Comparison of ENCODE assay signal across 12 mouse cellular contexts in genomic region chr1:86480735-86481447, GRCm38 (mm10). TPM values are rescaled to one million over a fixed set of nuclear protein-coding genes. Genes with fewer than 3 reads are reported as not detected.
DNase-seq lines count a peak whose midpoint lies in the region; ATAC-seq and TF ChIP-seq lines count a peak whose summit lies in the region.
"Had no signal": no experiment of that assay in that cellular context is flagged by ENCODE, and none has a peak within 500 bp of the region (broad histone marks: within the 10 kb centered on the region; RNA-seq: fewer than 3 reads in every experiment).

No protein-coding gene starts in this region.

- 41% methylated on average over 8 of the region's 8 CpGs for WGBS in kidney, postnatal 0 days
- 73% methylated on average over 8 of the region's 8 CpGs for WGBS in intestine, embryonic 15.5 days
- WGBS in liver, embryonic 15.5 days (ENCODE audit: insufficient replicate concordance), result 64% methylated on average over 8 of the region's 8 CpGs

- H3K4me3 ChIP-seq in kidney, postnatal 0 days (replicated peaks; ENCODE audit: low read depth, low read length), result no peak overlapping the region
- no peak overlapping the region for H3K4me3 ChIP-seq in intestine, embryonic 15.5 days (replicated peaks)
- no peak overlapping the region for H3K4me3 ChIP-seq in liver, embryonic 15.5 days (replicated peaks)
- H3K4me3 ChIP-seq: erythroblast, embryonic 14.5 days; layer of hippocampus, adult 2 months had no signal

- TF ChIP-seq CTCF in kidney, postnatal 0 days (IDR thresholded peaks at IDR 0.05; ENCODE audit: low read depth), result no peak

- no peak overlapping the region for H3K4me2 ChIP-seq in kidney, postnatal 0 days (ENCODE audit: low read length)
- no peak overlapping the region for H3K4me2 ChIP-seq in intestine, embryonic 15.5 days (replicated peaks)
- H3K4me2 ChIP-seq in liver, embryonic 15.5 days, result peak overlapping the region; percentile 52; the same call in 1 of the 2 replicates
- H3K4me2 ChIP-seq: heart, embryonic 11.5 days had no signal

- H3K27me3 ChIP-seq in kidney, postnatal 0 days (ENCODE audit: insufficient read depth, low read length), result no peaks in the 10 kb centered on the region
- no peaks in the 10 kb centered on the region for H3K27me3 ChIP-seq in intestine, embryonic 15.5 days (replicated peaks)
- no peaks in the 10 kb centered on the region for H3K27me3 ChIP-seq in liver, embryonic 15.5 days

- no peak for DNase-seq in kidney, postnatal 0 days (ENCODE audit: low spot score)
- no peak for DNase-seq in kidney, adult 8-10 months
- peak; percentile 55 for DNase-seq in adipocyte (ENCODE audit: low spot score)
- no peak for DNase-seq in cerebellum, adult 18-20 months
- DNase-seq: cerebellum, postnatal 36 days had no signal

- peak overlapping the region; percentile 72 for H3K27ac ChIP-seq in kidney, postnatal 0 days
- peak overlapping the region; percentile 9 for H3K27ac ChIP-seq in intestine, embryonic 15.5 days
- H3K27ac ChIP-seq in liver, embryonic 15.5 days (replicated peaks), result peak overlapping the region; percentile 95
- H3K27ac ChIP-seq: layer of hippocampus, adult 2 months had no signal

- no peaks in the 10 kb centered on the region for H3K9me3 ChIP-seq in kidney, postnatal 0 days (replicated peaks; ENCODE audit: low read length)
- H3K9me3 ChIP-seq in intestine, embryonic 15.5 days, result no peaks in the 10 kb centered on the region
- no peaks in the 10 kb centered on the region for H3K9me3 ChIP-seq in liver, embryonic 15.5 days (replicated peaks)

- peaks cover 9% of the 10 kb centered on the region; the same call in 1 of the 2 replicates for H3K4me1 ChIP-seq in kidney, postnatal 0 days (replicated peaks; ENCODE audit: insufficient read depth, low read length)
- H3K4me1 ChIP-seq in intestine, embryonic 15.5 days (replicated peaks), result peaks cover 8% of the 10 kb centered on the region; the same call in 1 of the 2 replicates
- H3K4me1 ChIP-seq in liver, embryonic 15.5 days (replicated peaks), result peaks cover 70% of the 10 kb centered on the region

- ATAC-seq in kidney, postnatal 0 days (replicated peaks; ENCODE audit: low FRiP score, low read depth), result no peak
- ATAC-seq in intestine, embryonic 15.5 days, result no peak
- 0 out of 2 replicates have a peak, but pooled peaks have one; percentile 18 for ATAC-seq in liver, embryonic 15.5 days (ENCODE audit: insufficient read depth)
- ATAC-seq in activated CD4-positive, CD25-positive, alpha-beta regulatory T cell, adult 4 months, result no peak
- ATAC-seq: hindbrain, embryonic 16.5 days had no signal

- H3K36me3 ChIP-seq in kidney, postnatal 0 days (ENCODE audit: insufficient read depth, low read length), result no peaks in the 10 kb centered on the region
- no peaks in the 10 kb centered on the region for H3K36me3 ChIP-seq in intestine, embryonic 15.5 days
- H3K36me3 ChIP-seq in liver, embryonic 15.5 days (replicated peaks), result no peaks in the 10 kb centered on the region

- no peak overlapping the region for H3K9ac ChIP-seq in kidney, postnatal 0 days (ENCODE audit: low read depth, low read length)
- H3K9ac ChIP-seq in intestine, embryonic 15.5 days, result no peak overlapping the region
- H3K9ac ChIP-seq in liver, embryonic 15.5 days, result peak overlapping the region; percentile 25; the same call in 1 of the 2 replicates

RNA-seq across cellular contexts. Expression of gene Ptma, which starts 45.6 kb away (rescaled TPM):
- polyA plus RNA-seq in kidney, postnatal 0 days (2015; fragmentation: Nextera tagmentation; extraction: Ambion mirVana), result 2,429 and 2,697 TPM in 2 replicates
- polyA plus RNA-seq in intestine, embryonic 15.5 days (2015; fragmentation: Nextera tagmentation; extraction: Ambion mirVana), result 2,151 and 2,475 TPM in 2 replicates
- polyA plus RNA-seq in liver, embryonic 15.5 days (2015; fragmentation: Nextera tagmentation; extraction: Ambion mirVana), result 634 and 778 TPM in 2 replicates
- 1,000 to 10,000 TPM; 2,967 to 3,416 TPM for polyA plus RNA-seq in activated CD4-positive, CD25-positive, alpha-beta regulatory T cell, adult 4 months (2017; shearing (Covaris generic))

RNA-seq across cellular contexts. Expression of gene Tex44, which starts 54.8 kb away (rescaled TPM):
- polyA plus RNA-seq in kidney, postnatal 0 days (2015; fragmentation: Nextera tagmentation; extraction: Ambion mirVana), result not detected in 2 replicates
- polyA plus RNA-seq in intestine, embryonic 15.5 days (2015; fragmentation: Nextera tagmentation; extraction: Ambion mirVana), result not detected in 2 replicates
- polyA plus RNA-seq in liver, embryonic 15.5 days (2015; fragmentation: Nextera tagmentation; extraction: Ambion mirVana), result not detected in 2 replicates
- polyA plus RNA-seq in activated CD4-positive, CD25-positive, alpha-beta regulatory T cell, adult 4 months (2017; shearing (Covaris generic)), result not detected
- polyA plus RNA-seq: erythroblast, embryonic 14.5 days; heart, embryonic 11.5 days; hindbrain, embryonic 16.5 days had no signal

RNA-seq across cellular contexts. Expression of gene Nmur1, which starts 54.9 kb away (rescaled TPM):
- not detected in 2 replicates for polyA plus RNA-seq in kidney, postnatal 0 days (2015; fragmentation: Nextera tagmentation; extraction: Ambion mirVana)
- polyA plus RNA-seq in intestine, embryonic 15.5 days (2015; fragmentation: Nextera tagmentation; extraction: Ambion mirVana), result 0.27 and 0.36 TPM in 2 replicates
- not detected in 2 replicates for polyA plus RNA-seq in liver, embryonic 15.5 days (2015; fragmentation: Nextera tagmentation; extraction: Ambion mirVana)
- 1 to 10 TPM in 1 of 2 experiments, under 1 TPM in 1; 0.38 to 3.9 TPM for polyA plus RNA-seq in activated CD4-positive, CD25-positive, alpha-beta regulatory T cell, adult 4 months (2017; shearing (Covaris generic))
- polyA plus RNA-seq: erythroblast, embryonic 14.5 days; heart, embryonic 11.5 days had no signal

Comparison
In these comparisons a context has a peak if more than half of its experiments do, and no peak if none do; other contexts are left out.
1. H3K27ac ChIP-seq: peak in every context shown above with its lines; median percentile 95 in liver, embryonic 15.5 days; 72 in kidney, postnatal 0 days; 9 in intestine, embryonic 15.5 days.